Mouse (Mus musculus) ES-E14 (cell line): ENCODE data around the gene Arhgap28.

ENCODE experiments used
- ZC3H11A ChIP-seq: IDR thresholded peaks from 2 replicates; pipeline ENCODE4 v1.6.1; 2012; ENCODE audit warnings: low read depth, mild to moderate bottlenecking, inconsistent platforms, low read length, borderline replicate concordance
- ZNF384 ChIP-seq: IDR thresholded peaks from 2 replicates; pipeline ENCODE4 v1.6.1; 2012; ENCODE audit warnings: low read depth, low read length, inconsistent platforms

DNA sequence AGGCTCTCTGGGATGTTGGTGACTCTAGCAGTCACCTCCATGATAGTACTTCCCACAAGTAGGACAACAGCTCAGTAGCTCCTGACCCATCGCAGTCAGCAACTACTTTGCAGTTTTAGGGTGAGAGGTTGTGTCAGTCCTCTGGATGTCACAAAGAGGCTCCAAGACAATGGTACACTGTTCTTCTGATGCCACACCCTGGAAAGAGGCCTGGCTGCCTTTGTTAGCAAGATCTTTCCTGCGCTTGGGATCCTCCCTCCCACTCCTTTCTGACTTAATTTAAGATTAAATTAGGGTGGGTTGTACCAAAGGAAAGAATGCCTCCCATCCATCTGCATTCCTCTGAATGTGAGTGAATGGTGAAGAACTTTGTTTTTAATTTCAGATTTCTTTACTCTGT lies 87.0 kb downstream of the Arhgap28 start:
- TF ChIP-seq ZC3H11A (no peak), ZNF384 (no peak)
